Mouse (Mus musculus) limb, embryonic 12.5 days (tissue): ENCODE data around the gene Clcnkb. TPM values are rescaled to one million over a fixed set of nuclear protein-coding genes. Genes with fewer than 3 reads are reported as not detected.
A peak's percentile ranks its signal among the peaks of the same experiment; 100 is the strongest.

Experiments used
- ATAC-seq: fragments of 200-750 bp; cut with Nextera tagmentation; 2 replicates; pipeline ENCODE4 v1.8.0; 2017; ENCODE audit warnings: low read depth, moderate TSS enrichment; ENCODE audit not compliant: insufficient number of reproducible peaks, insufficient read depth, low FRiP score, low TSS enrichment
- H3K27ac ChIP-seq: fragments of 300-500 bp; sonication (generic); 2 replicates; pipeline ENCODE4 v1.5.1; 2016; ENCODE audit warnings: mild to moderate bottlenecking, moderate library complexity
- H3K27me3 ChIP-seq: fragments of 300-500 bp; sonication (generic); 2 replicates; pipeline ENCODE4 v1.6.1; 2016; ENCODE audit warnings: mild to moderate bottlenecking, moderate library complexity
- H3K36me3 ChIP-seq: fragments of 300-500 bp; sonication (generic); 2 replicates; pipeline ENCODE4 v1.6.1; 2016; ENCODE audit warnings: mild to moderate bottlenecking, moderate library complexity
- H3K4me1 ChIP-seq: fragments of 300-500 bp; sonication (generic); replicated peaks from 2 replicates; pipeline ENCODE4 v1.6.1; 2016
- H3K4me2 ChIP-seq: fragments of 300-500 bp; sonication (generic); 2 replicates; pipeline ENCODE4 v1.6.1; 2016; ENCODE audit warnings: mild to moderate bottlenecking, moderate library complexity
- H3K4me3 ChIP-seq: fragments of 300-500 bp; sonication (generic); replicated peaks from 2 replicates; pipeline ENCODE4 v1.5.1; 2016; ENCODE audit warnings: mild to moderate bottlenecking
- H3K9ac ChIP-seq: fragments of 300-500 bp; sonication (generic); replicated peaks from 2 replicates; pipeline ENCODE4 v1.6.1; 2016; ENCODE audit warnings: mild to moderate bottlenecking, moderate library complexity
- H3K9me3 ChIP-seq: fragments of 300-500 bp; sonication (generic); 2 replicates; pipeline ENCODE4 v1.6.1; 2016; ENCODE audit warnings: mild to moderate bottlenecking, moderate library complexity
- whole genome bisulfite sequencing: fragments of 180-500 bp; shearing (Covaris S2); methylation state at CpG from one replicate; pipeline ENCODE4 v1.1.7; 2016; 5-methylcytosine and 5-hydroxymethylcytosine counted together
- polyA plus RNA-seq: library from polyadenylated mRNA; unstranded; fragments of >200 nt; fragmentation: Nextera tagmentation; extraction: Ambion mirVana; gene quantifications from 2 replicates; pipeline ENCODE4 v1.2.1, GENCODE M21; 2016

Gene Clcnkb
- polyA plus RNA-seq, 1 experiment from 2014 or later, result not detected

DNA sequence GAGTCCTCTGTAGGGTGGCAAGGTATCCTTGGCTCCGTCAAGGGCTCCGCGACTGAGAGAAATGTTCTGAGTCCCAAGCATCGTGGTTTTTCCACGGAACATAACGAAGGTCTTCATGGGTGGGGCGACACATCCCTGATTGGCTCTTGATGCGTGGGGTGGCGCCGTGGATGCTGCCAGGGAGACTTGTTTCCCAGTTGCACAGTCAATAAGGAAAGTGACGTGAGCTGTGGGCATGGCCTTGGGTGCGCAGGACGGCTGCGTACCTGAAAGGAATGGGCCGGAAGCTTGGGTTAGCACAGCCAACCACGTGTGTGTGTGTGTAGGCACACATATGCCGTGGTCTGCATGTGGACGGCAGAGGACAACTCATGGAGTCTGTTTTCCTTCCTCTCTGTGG is 17.4 kb upstream of the Clcnkb start:
- no peak overlapping the region for H3K27ac ChIP-seq
- no peak for ATAC-seq
- 81% methylated on average over 18 of the region's 18 CpGs for WGBS
- no peak overlapping the region for H3K9ac ChIP-seq
- H3K4me3 ChIP-seq, result no peak overlapping the region
- no peaks in the 10 kb centered on the region for H3K27me3 ChIP-seq
- H3K4me2 ChIP-seq, result no peak overlapping the region
- no peaks in the 10 kb centered on the region for H3K36me3 ChIP-seq
- no peaks in the 10 kb centered on the region for H3K4me1 ChIP-seq
- no peaks in the 10 kb centered on the region for H3K9me3 ChIP-seq

DNA sequence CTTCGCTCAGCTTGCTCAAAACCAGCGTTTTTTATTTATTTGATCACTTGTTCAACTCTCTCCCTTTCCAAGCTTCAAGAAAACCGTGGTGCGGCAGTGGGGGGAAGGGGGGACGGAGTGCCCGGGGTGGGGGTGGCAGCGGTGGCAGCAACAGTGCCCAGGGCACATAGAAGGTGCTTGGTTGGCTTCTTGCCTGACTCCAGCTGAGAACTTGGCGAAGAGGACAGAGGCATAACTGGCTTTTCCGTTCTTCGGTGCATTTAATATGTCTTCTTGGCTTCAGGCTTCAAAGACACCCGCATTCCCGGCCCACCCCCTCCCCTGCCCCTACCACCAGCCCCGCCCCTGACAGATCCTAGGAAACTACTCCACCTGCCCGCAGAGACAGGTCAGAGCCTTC is 16.9 kb upstream of the Clcnkb start:
- H3K9me3 ChIP-seq, result no peaks in the 10 kb centered on the region
- no peaks in the 10 kb centered on the region for H3K36me3 ChIP-seq
- H3K27me3 ChIP-seq, result no peaks in the 10 kb centered on the region; the same call in 1 of the 2 replicates
- ATAC-seq, result no peak
- no peak overlapping the region for H3K4me3 ChIP-seq
- WGBS, result 68% methylated on average over 14 of the region's 14 CpGs
- no peak overlapping the region for H3K27ac ChIP-seq
- H3K4me2 ChIP-seq, result no peak overlapping the region
- H3K9ac ChIP-seq, result no peak overlapping the region
- no peaks in the 10 kb centered on the region for H3K4me1 ChIP-seq

DNA sequence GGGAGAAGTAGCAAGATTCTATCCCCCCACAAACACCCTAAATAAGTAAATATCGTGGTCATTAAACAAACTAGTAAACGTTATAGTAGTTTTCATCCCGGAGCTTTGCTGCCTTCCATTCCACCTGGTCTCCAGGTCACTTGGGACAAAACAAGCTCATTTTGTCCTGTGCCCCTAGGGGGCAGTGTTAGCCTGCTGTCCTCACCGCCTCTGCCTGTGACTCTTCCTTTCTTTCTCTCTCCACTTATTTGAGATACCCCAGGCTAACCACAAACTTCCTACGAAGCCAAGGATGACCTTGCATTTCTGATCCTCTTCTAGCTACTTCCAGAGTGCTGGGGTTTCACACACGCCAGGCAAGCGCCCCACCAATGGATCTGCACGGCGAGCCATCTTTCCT is 15.2 kb upstream of the Clcnkb start:
- peaks cover 4% of the 10 kb centered on the region; the same call in 1 of the 2 replicates for H3K4me1 ChIP-seq
- 42% methylated on average over 9 of the region's 9 CpGs for WGBS
- H3K36me3 ChIP-seq, result no peaks in the 10 kb centered on the region
- no peak overlapping the region for H3K27ac ChIP-seq
- peaks cover 14% of the 10 kb centered on the region for H3K27me3 ChIP-seq
- H3K9me3 ChIP-seq, result no peaks in the 10 kb centered on the region
- H3K9ac ChIP-seq, result no peak overlapping the region
- H3K4me3 ChIP-seq, result no peak overlapping the region
- no peak for ATAC-seq
- H3K4me2 ChIP-seq, result no peak overlapping the region

DNA sequence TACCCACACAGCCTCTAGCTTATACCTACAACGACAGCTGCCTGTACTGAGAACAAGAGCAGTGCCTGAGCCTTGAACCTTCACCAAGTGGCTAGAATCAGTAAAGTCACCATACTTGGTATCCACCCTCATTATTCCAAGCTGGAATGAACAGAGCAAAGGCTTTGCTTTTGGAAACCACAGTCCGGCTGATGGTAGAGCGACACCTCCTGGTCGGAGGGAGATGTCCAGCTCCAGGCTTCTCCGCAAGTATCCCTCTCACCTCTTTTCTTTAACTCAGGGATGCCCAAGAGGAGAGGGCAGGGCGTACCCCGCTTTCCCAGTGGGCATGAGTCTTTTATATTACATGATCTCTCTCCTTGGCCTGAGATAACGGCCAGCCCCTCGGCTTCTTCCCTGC is 14.0 kb upstream of the Clcnkb start:
- H3K4me3 ChIP-seq, result no peak overlapping the region
- H3K4me1 ChIP-seq, result peaks cover 14% of the 10 kb centered on the region
- no peak overlapping the region for H3K9ac ChIP-seq
- peaks cover 26% of the 10 kb centered on the region for H3K27me3 ChIP-seq
- H3K36me3 ChIP-seq, result no peaks in the 10 kb centered on the region
- no peak for ATAC-seq
- no peaks in the 10 kb centered on the region for H3K9me3 ChIP-seq
- no peak overlapping the region for H3K4me2 ChIP-seq
- 51% methylated on average over 9 of the region's 9 CpGs for WGBS
- no peak overlapping the region for H3K27ac ChIP-seq

DNA sequence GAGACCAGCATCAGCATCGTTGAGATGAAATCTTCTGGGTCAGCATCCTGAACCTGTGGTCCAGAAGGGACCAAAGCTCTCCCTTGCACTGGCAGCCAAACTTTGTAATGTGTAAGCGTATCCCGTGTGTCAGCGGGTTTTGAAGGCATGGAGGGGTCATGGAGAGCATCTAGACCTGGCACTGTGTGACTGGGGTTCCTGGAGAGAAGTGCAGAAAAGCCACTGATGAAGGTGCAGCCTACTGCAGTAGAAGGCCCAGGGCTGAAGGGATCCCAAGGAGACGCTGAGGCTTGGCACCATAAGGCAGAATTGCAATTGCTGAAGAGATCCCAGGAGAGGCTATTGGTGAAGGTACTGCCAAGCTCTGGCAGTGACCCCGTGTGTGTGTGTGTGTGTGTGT is 13.6 kb upstream of the Clcnkb start:
- Histone ChIP-seq H3K9ac (no peak overlapping the region), H3K4me3 (no peak overlapping the region), H3K9me3 (no peaks in the 10 kb centered on the region), H3K4me1 (peaks cover 15% of the 10 kb centered on the region), H3K27ac (no peak overlapping the region), H3K4me2 (no peak overlapping the region), H3K27me3 (peaks cover 30% of the 10 kb centered on the region), H3K36me3 (no peaks in the 10 kb centered on the region)
- no peak for ATAC-seq
- 79% methylated on average over 6 of the region's 6 CpGs for WGBS

DNA sequence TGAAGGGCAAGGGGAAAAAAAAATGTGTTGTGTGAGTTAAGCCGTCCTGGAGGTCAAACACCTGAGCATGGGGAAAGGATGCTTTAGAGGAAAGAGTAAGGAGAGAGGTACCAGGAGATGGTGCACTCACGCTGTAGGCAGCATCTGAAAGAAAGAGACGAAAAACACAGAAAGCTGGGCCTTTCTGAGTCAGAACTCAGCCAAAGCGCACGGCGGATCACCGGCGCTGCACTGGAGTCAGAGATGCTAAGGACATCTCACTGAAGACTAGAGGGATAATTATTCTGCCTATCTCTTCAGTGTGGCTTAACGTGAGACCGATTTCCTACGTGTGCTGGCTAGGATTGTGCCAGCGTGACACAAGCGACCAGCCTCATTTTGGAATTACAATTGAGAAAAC is 12.1 kb upstream of the Clcnkb start:
- Histone ChIP-seq H3K9ac (no peak overlapping the region), H3K4me3 (no peak overlapping the region), H3K4me2 (no peak overlapping the region), H3K27me3 (peaks cover 40% of the 10 kb centered on the region), H3K4me1 (peaks cover 15% of the 10 kb centered on the region), H3K27ac (no peak overlapping the region), H3K36me3 (no peaks in the 10 kb centered on the region), H3K9me3 (no peaks in the 10 kb centered on the region)
- no peak for ATAC-seq
- 87% methylated on average over 13 of the region's 13 CpGs for WGBS

DNA sequence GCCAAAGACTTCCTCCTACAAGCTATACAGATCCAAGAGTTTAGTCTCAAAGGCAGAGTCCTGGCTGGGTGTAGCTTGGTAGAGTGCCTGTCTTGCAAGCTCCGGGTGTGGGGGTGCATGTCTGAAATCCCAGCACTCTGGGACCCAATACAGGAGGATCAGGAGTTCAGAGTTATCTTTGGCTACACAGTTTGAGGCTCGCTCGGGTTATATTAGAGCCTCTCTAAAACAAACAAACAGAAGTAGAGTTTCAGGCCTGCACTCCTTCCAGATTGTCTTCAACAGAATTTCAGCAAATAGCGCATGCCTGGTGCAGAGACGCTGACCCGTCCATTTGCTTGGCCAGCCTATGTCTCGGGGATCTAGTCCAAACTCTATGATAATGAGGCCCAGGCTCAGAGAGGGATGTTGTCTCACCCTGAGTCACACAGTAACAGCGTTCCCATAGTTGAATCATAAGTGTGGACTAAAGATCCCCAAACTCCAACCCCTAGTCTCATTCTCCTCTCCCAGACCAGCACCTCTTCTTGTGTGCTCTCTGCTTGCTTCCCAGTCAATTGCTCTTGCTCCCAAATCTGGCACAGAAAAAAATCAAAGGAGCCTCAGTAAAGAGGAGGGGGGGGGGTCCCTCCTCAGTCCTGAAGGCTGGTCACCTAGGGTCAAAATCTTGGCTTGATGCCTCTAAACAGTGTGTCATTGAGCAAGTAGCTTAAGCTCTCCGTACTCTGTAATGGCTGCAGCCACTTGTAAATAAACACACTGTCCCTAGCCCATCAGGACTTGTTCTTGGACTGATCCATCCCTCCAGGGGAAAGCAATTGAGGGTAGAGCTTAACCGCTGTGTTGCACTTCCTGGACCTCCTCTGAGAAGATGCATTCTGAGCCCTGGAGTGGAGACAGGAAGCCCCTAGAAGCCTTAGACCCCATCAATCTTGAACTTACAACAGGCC is 11.3 kb upstream of the Clcnkb start:
- no peak for ATAC-seq
- peaks cover 15% of the 10 kb centered on the region for H3K4me1 ChIP-seq
- 74% methylated on average over 10 of the region's 10 CpGs for WGBS
- H3K4me3 ChIP-seq, result no peak overlapping the region
- H3K27ac ChIP-seq, result no peak overlapping the region
- H3K9ac ChIP-seq, result no peak overlapping the region
- no peak overlapping the region for H3K4me2 ChIP-seq
- H3K27me3 ChIP-seq, result peaks cover 46% of the 10 kb centered on the region
- H3K9me3 ChIP-seq, result no peaks in the 10 kb centered on the region
- H3K36me3 ChIP-seq, result no peaks in the 10 kb centered on the region

DNA sequence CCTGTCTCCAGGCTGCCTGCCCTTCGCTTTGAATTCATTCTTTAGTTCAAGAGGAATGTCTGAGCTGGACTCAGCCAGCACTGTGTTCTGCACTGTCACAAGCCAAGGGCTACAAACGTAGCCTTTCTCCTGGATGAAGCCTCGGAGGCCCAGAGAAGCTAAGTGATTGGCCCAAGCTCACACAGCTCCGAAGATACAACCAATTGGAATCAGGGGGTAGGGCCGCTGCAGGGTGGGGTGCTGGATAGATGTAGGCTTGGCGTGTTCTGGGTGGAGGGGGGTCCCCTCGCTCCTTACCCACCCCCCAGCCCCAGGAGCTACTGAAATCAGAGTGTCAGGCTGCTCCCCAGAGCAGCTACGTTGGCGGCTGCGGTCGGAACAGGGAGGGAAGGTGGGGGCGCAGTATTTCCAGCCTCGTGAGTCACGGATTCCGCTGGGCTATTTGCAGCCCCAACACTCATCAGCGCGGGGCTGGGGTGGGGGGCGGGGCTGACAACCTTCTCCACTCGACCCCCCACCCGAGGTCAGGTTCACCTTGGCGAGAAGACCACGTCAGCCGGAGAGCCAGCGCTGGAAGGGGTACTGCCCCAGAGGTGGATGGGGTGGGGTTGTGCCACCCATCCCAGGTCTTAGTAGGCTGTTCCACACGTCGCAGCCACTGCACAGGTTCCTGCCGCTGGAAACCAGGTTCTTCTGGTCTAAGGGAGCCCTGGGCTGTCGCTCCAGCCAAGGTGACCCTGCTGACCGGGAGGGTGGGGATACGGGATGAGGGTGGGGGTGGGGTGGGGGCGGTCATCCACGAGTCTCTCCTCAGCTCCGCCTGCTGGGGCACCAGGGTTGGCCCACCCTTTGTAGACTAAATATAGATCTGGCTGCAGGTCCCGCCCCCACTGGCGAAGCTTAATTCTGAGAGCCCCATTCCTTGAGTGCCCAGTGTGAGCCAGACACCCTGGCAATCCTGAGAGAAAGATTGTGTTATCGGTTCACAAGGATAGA is 10.0 kb upstream of the Clcnkb start:
- peak overlapping the region; percentile 88 for H3K4me2 ChIP-seq
- H3K9me3 ChIP-seq, result no peaks in the 10 kb centered on the region
- H3K4me1 ChIP-seq, result peaks cover 15% of the 10 kb centered on the region
- H3K27ac ChIP-seq, result no peak overlapping the region
- no peaks in the 10 kb centered on the region for H3K36me3 ChIP-seq
- H3K9ac ChIP-seq, result peak overlapping the region; percentile 58
- WGBS, result 4% methylated on average over 36 of the region's 36 CpGs
- H3K4me3 ChIP-seq, result peak overlapping the region; percentile 42
- peaks cover 59% of the 10 kb centered on the region for H3K27me3 ChIP-seq
- peak; percentile 89 for ATAC-seq

DNA sequence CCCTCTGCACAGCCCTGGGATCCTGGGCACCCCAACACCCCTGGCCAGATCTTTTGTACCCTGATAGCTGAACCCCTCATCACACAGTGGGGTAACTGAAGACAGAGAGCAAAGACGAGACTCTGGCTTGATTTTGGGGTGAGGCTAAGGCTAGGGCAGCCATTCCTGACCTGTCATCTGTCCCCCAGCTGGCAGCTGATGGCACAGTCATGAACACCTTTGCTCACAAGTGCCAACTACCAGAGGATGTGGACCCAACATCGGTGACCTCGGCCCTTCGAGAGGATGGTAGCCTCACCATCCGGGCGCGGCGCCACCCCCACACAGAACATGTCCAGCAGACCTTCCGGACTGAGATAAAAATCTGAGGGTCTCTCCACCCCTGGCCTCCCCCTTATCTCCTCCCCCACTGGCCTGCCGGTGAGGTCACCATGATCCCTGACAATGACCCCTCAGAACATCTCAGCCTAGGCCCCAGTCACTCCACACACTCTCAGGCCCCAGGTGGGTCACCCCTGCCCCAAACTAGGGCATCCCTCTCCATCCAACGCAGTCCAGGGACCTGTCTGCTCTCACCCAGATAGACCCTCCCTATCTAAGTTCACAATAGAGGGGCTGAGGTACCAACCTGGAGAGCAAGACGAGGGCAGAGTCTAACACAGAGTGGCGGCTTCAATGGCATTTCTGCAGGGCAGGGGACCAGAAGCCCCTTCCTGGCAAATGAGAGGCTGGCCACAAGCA is 8.0 kb upstream of the Clcnkb start:
- Histone ChIP-seq H3K4me1 (peaks cover 27% of the 10 kb centered on the region), H3K27ac (no peak overlapping the region), H3K9me3 (no peaks in the 10 kb centered on the region), H3K9ac (no peak overlapping the region), H3K4me3 (no peak overlapping the region), H3K27me3 (peaks cover 60% of the 10 kb centered on the region), H3K36me3 (no peaks in the 10 kb centered on the region), H3K4me2 (no peak overlapping the region)
- WGBS, result 86% methylated on average over 13 of the region's 13 CpGs
- ATAC-seq, result no peak

DNA sequence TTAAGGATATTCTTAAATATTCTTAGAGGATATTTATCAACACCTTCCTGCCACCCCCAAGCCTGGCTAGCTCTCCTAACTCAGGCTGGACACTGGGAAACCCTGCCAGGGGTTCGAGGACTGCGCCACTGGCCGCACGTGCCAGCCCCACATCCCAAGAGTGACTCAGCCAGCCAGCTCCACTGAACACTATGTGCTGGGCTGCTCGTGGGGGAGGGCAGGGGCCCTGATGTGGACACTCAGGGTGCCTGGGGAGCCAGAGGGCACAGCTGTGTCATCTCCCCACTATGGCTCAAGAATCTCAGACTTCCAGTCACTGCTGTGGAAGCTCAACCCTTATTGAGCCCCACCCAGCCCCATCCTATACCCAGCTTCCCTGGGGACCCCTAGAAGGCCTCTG is 7.5 kb upstream of the Clcnkb start:
- H3K27me3 ChIP-seq, result peaks cover 60% of the 10 kb centered on the region
- H3K4me1 ChIP-seq, result peaks cover 27% of the 10 kb centered on the region
- 84% methylated on average over 5 of the region's 5 CpGs for WGBS

More for the DNA sequence above, 7.5 kb upstream of the Clcnkb start:
- H3K36me3 ChIP-seq, result no peaks in the 10 kb centered on the region
- H3K9me3 ChIP-seq, result no peaks in the 10 kb centered on the region
- no peak overlapping the region for H3K4me2 ChIP-seq
- H3K27ac ChIP-seq, result no peak overlapping the region
- H3K9ac ChIP-seq, result no peak overlapping the region
- ATAC-seq, result no peak
- H3K4me3 ChIP-seq, result no peak overlapping the region
